Mouse (Mus musculus) testis, postnatal 14 days (tissue): ENCODE data around the gene Clec3b.

ENCODE experiments used
- DNase-seq: peaks from one replicate; pipeline ENCODE4 v3.0.0; 2021; ENCODE audit warnings: low spot score

Clec3b gene

GRCm38 (mm10) chr9:123153121-123153520, 2.4 kb downstream of the Clec3b start:
- DNase-seq = no peak

GRCm38 (mm10) chr9:123156910-123157361, 6.2 kb downstream of the Clec3b start:
- peak; percentile 63 for DNase-seq

- no peak for DNase-seq
Measured at GRCm38 (mm10) chr9:123157699-123158098, 7.0 kb downstream of the Clec3b start.

- DNase-seq = no peak
Measured at GRCm38 (mm10) chr9:123158125-123158836, 7.5 kb downstream of the Clec3b start.

GRCm38 (mm10) chr9:123159330-123159729, 8.6 kb downstream of the Clec3b start:
- DNase-seq = peak; percentile 44

- DNase-seq = no peak
Measured at GRCm38 (mm10) chr9:123161792-123162191, 11.0 kb downstream of the Clec3b start.

GRCm38 (mm10) chr9:123162985-123163694, 12.4 kb downstream of the Clec3b start:
- no peak for DNase-seq

- no peak for DNase-seq
Measured at GRCm38 (mm10) chr9:123165781-123166443, 15.2 kb downstream of the Clec3b start.

- no peak for DNase-seq
Measured at GRCm38 (mm10) chr9:123173760-123174159, 23.0 kb downstream of the Clec3b start.

GRCm38 (mm10) chr9:123174356-123174755, 23.6 kb downstream of the Clec3b start:
- no peak for DNase-seq

- no peak for DNase-seq
Measured at GRCm38 (mm10) chr9:123177380-123178048, 26.8 kb downstream of the Clec3b start.

- no peak for DNase-seq
Measured at GRCm38 (mm10) chr9:123180003-123180402, 29.3 kb downstream of the Clec3b start.

- DNase-seq = no peak
Measured at GRCm38 (mm10) chr9:123183226-123183625, 32.5 kb downstream of the Clec3b start.

GRCm38 (mm10) chr9:123185546-123185945, 34.8 kb downstream of the Clec3b start:
- no peak for DNase-seq

GRCm38 (mm10) chr9:123186151-123186550, 35.4 kb downstream of the Clec3b start:
- DNase-seq = no peak

- no peak for DNase-seq
Measured at GRCm38 (mm10) chr9:123187589-123187988, 36.8 kb downstream of the Clec3b start.

GRCm38 (mm10) chr9:123188271-123188670, 37.5 kb downstream of the Clec3b start:
- no peak for DNase-seq

GRCm38 (mm10) chr9:123200116-123200515, 49.4 kb downstream of the Clec3b start:
- DNase-seq = no peak

- no peak for DNase-seq
Measured at GRCm38 (mm10) chr9:123206526-123206925, 55.8 kb downstream of the Clec3b start.

GRCm38 (mm10) chr9:123206948-123207347, 56.2 kb downstream of the Clec3b start:
- DNase-seq = no peak
